Comparison of ENCODE assay signal across 28 mouse cellular contexts in genomic region chr17:23568370-23568769, GRCm38 (mm10). TPM values are rescaled to one million over a fixed set of nuclear protein-coding genes. Genes with fewer than 3 reads are reported as not detected.
DNase-seq lines count a peak whose midpoint lies in the region; ATAC-seq and TF ChIP-seq lines count a peak whose summit lies in the region.
"Had no signal": no experiment of that assay in that cellular context is flagged by ENCODE, and none has a peak within 500 bp of the region (broad histone marks: within the 10 kb centered on the region; RNA-seq: fewer than 3 reads in every experiment).

No protein-coding gene starts in this region.

- H3K27me3 ChIP-seq in hindbrain, embryonic 11.5 days (ENCODE audit: control insufficient read depth, insufficient read depth, low read length), result no peaks in the 10 kb centered on the region
- no peaks in the 10 kb centered on the region for H3K27me3 ChIP-seq in hindbrain, embryonic 16.5 days (replicated peaks; ENCODE audit: control insufficient read depth, insufficient read depth, low read length)
- no peaks in the 10 kb centered on the region for H3K27me3 ChIP-seq in testis, adult 2 months (ENCODE audit: control insufficient read depth, insufficient read depth, low read length)
- H3K27me3 ChIP-seq: embryonic facial prominence, embryonic 12.5 days; forebrain, embryonic 12.5 days; heart, embryonic 15.5 days; hindbrain, embryonic 15.5 days; kidney, embryonic 15.5 days; limb, embryonic 13.5 days; liver, embryonic 13.5 days; midbrain, embryonic 15.5 days had no signal

- H3K4me2 ChIP-seq in hindbrain, embryonic 11.5 days (replicated peaks; ENCODE audit: low read depth, low read length), result no peak overlapping the region
- H3K4me2 ChIP-seq in hindbrain, embryonic 16.5 days (ENCODE audit: low read length), result no peak overlapping the region
- H3K4me2 ChIP-seq: embryonic facial prominence, embryonic 12.5 days; forebrain, embryonic 12.5 days; heart, embryonic 15.5 days; hindbrain, embryonic 15.5 days; kidney, embryonic 15.5 days; limb, embryonic 13.5 days; liver, embryonic 13.5 days; midbrain, embryonic 15.5 days had no signal

- H3K9me3 ChIP-seq in hindbrain, embryonic 11.5 days (ENCODE audit: control insufficient read depth, low read length), result no peaks in the 10 kb centered on the region
- no peaks in the 10 kb centered on the region for H3K9me3 ChIP-seq in hindbrain, embryonic 16.5 days (ENCODE audit: control insufficient read depth, low read length)
- H3K9me3 ChIP-seq: embryonic facial prominence, embryonic 12.5 days; forebrain, embryonic 12.5 days; heart, embryonic 15.5 days; hindbrain, embryonic 15.5 days; kidney, embryonic 15.5 days; limb, embryonic 13.5 days; liver, embryonic 13.5 days; midbrain, embryonic 15.5 days had no signal

- no peak overlapping the region for H3K9ac ChIP-seq in hindbrain, embryonic 11.5 days (ENCODE audit: low read depth, low read length)
- no peak overlapping the region for H3K9ac ChIP-seq in hindbrain, embryonic 16.5 days (ENCODE audit: low read depth, low read length)
- H3K9ac ChIP-seq: embryonic facial prominence, embryonic 12.5 days; forebrain, embryonic 12.5 days; heart, embryonic 15.5 days; hindbrain, embryonic 15.5 days; kidney, embryonic 15.5 days; limb, embryonic 13.5 days; liver, embryonic 13.5 days; midbrain, embryonic 15.5 days had no signal

- no peak for TF ChIP-seq CTCF in testis, adult 2 months (IDR thresholded peaks at IDR 0.05; ENCODE audit: control insufficient read depth, insufficient read depth, insufficient replicate concordance, low read depth, low read length)

- H3K36me3 ChIP-seq in hindbrain, embryonic 11.5 days (ENCODE audit: control insufficient read depth, insufficient read depth, low read length), result no peaks in the 10 kb centered on the region
- no peaks in the 10 kb centered on the region for H3K36me3 ChIP-seq in hindbrain, embryonic 16.5 days (ENCODE audit: control insufficient read depth, insufficient read depth, low read length)
- no peaks in the 10 kb centered on the region for H3K36me3 ChIP-seq in testis, adult 2 months (ENCODE audit: control insufficient read depth, insufficient read depth, low read length)
- H3K36me3 ChIP-seq: heart, embryonic 15.5 days; hindbrain, embryonic 15.5 days; liver, embryonic 13.5 days; midbrain, embryonic 15.5 days had no signal

- no peak overlapping the region for H3K4me3 ChIP-seq in hindbrain, embryonic 11.5 days (ENCODE audit: low read depth, low read length)
- no peak overlapping the region for H3K4me3 ChIP-seq in hindbrain, embryonic 16.5 days (ENCODE audit: low read length)
- no peak overlapping the region for H3K4me3 ChIP-seq in testis, adult 2 months (ENCODE audit: control insufficient read depth, low read depth, low read length)
- H3K4me3 ChIP-seq: embryonic facial prominence, embryonic 12.5 days; forebrain, embryonic 12.5 days; heart, embryonic 15.5 days; hindbrain, embryonic 15.5 days; kidney, embryonic 15.5 days; limb, embryonic 13.5 days; liver, embryonic 13.5 days; midbrain, embryonic 15.5 days; myocyte had no signal

- 37% methylated on average over 5 of the region's 5 CpGs for WGBS in hindbrain, embryonic 11.5 days
- WGBS in hindbrain, embryonic 16.5 days, result 26% methylated on average over 5 of the region's 5 CpGs

- no peak overlapping the region for H3K27ac ChIP-seq in hindbrain, embryonic 11.5 days (ENCODE audit: low read depth, low read length)
- H3K27ac ChIP-seq in hindbrain, embryonic 16.5 days (ENCODE audit: low read depth, low read length), result no peak overlapping the region
- no peak overlapping the region for H3K27ac ChIP-seq in testis, adult 2 months (ENCODE audit: control insufficient read depth, insufficient read depth, low read depth, low read length)
- H3K27ac ChIP-seq: embryonic facial prominence, embryonic 12.5 days; forebrain, embryonic 12.5 days; heart, embryonic 15.5 days; hindbrain, embryonic 15.5 days; kidney, embryonic 15.5 days; limb, embryonic 13.5 days; liver, embryonic 13.5 days; midbrain, embryonic 15.5 days had no signal

- DNase-seq in hindbrain, embryonic 11.5 days (ENCODE audit: low spot score), result peak; percentile 40
- DNase-seq in testis, postnatal 10 days (ENCODE audit: low spot score), result no peak
- peak; percentile 47 for DNase-seq in brain, adult 2 months (ENCODE audit: low read depth, low spot score)
- no peak for DNase-seq in liver
- DNase-seq in kidney, adult 18-20 months, result no peak
- DNase-seq: adrenal gland, postnatal 36 days; cerebellum, adult 18-20 months; cerebellum, postnatal 36 days; heart, postnatal 36 days; kidney, postnatal 4 days; liver, embryonic 13.5 days; lung, adult 2 months; lung, postnatal 14 days; spleen, adult 18-20 months; thymus, postnatal 25 days had no signal

- no peak for ATAC-seq in hindbrain, embryonic 11.5 days (ENCODE audit: low FRiP score)
- no peak for ATAC-seq in hindbrain, embryonic 16.5 days
- ATAC-seq: intestine, postnatal 0 days; midbrain, embryonic 15.5 days had no signal

- TF ChIP-seq POLR2A in testis, adult 2 months (IDR thresholded peaks at IDR 0.05; ENCODE audit: control insufficient read depth, low read depth, low read length), result peak; percentile 38; the same call in 1 of the 2 replicates

- H3K4me1 ChIP-seq in hindbrain, embryonic 11.5 days (replicated peaks; ENCODE audit: control insufficient read depth, insufficient read depth, low read length), result peaks cover 4% of the 10 kb centered on the region; the same call in 1 of the 2 replicates
- H3K4me1 ChIP-seq in hindbrain, embryonic 16.5 days (ENCODE audit: control insufficient read depth, insufficient read depth, low read depth, low read length), result peaks cover 8% of the 10 kb centered on the region
- H3K4me1 ChIP-seq in testis, adult 2 months (ENCODE audit: control insufficient read depth, insufficient read depth, low read length), result peaks cover 9% of the 10 kb centered on the region

RNA-seq across cellular contexts. Expression of gene Zfp213, which starts 4.3 kb away (rescaled TPM):
- polyA plus RNA-seq in hindbrain, embryonic 11.5 days (2014; fragmentation: Nextera tagmentation; extraction: Ambion mirVana), result 16.1 and 17.4 TPM in 2 replicates
- polyA plus RNA-seq in hindbrain, embryonic 16.5 days (2015; fragmentation: Nextera tagmentation; extraction: Ambion mirVana), result 17.0 and 18.0 TPM in 2 replicates
- 3.5 and 3.7 TPM in 2 replicates for polyA plus RNA-seq in testis, adult 2 months (2012; rRNA removed)

RNA-seq across cellular contexts. Expression of gene Zfp13, which starts 30.9 kb away (rescaled TPM):
- 16.5 and 16.7 TPM in 2 replicates for polyA plus RNA-seq in hindbrain, embryonic 11.5 days (2014; fragmentation: Nextera tagmentation; extraction: Ambion mirVana)
- polyA plus RNA-seq in hindbrain, embryonic 16.5 days (2015; fragmentation: Nextera tagmentation; extraction: Ambion mirVana), result 26.4 and 29.1 TPM in 2 replicates
- polyA plus RNA-seq in testis, adult 2 months (2012; rRNA removed), result 45.3 and 57.6 TPM in 2 replicates

RNA-seq across cellular contexts. Expression of gene Zscan10, which starts 32.3 kb away (rescaled TPM):
- polyA plus RNA-seq in hindbrain, embryonic 11.5 days (2014; fragmentation: Nextera tagmentation; extraction: Ambion mirVana), result 0.32 and 0.34 TPM in 2 replicates
- polyA plus RNA-seq in hindbrain, embryonic 16.5 days (2015; fragmentation: Nextera tagmentation; extraction: Ambion mirVana), result 0.20 and 0.25 TPM in 2 replicates
- polyA plus RNA-seq in testis, adult 2 months (2012; rRNA removed), result 4.5 and 4.9 TPM in 2 replicates
- polyA plus RNA-seq: gonadal fat pad, adult 2 months; heart, embryonic 15.5 days; intestine, postnatal 0 days; kidney, embryonic 15.5 days; liver, embryonic 13.5 days; midbrain, embryonic 15.5 days; neural tube, embryonic 14.5 days had no signal

Comparison
In these comparisons a context has a peak if more than half of its experiments do, and no peak if none do; other contexts are left out.
1. DNase-seq: peak in hindbrain, embryonic 11.5 days (single experiment) and brain, adult 2 months (single experiment); none in testis, postnatal 10 days (single experiment), liver (single experiment) and kidney, adult 18-20 months (single experiment).